Mouse (Mus musculus): Measurements from ENCODE around the gene Cdh5.

GRCm38 (mm10) chr8:104065906-104066518, 35.4 kb upstream of the Cdh5 start:
- TF ChIP-seq CTCF (IDR thresholded peaks at IDR 0.05; ENCODE audit: low read depth) (no peak), EP300 (IDR thresholded peaks at IDR 0.05; ENCODE audit: low read depth) (no peak)
